Mouse (Mus musculus): Measurements from ENCODE around the gene Trak1.

DNA sequence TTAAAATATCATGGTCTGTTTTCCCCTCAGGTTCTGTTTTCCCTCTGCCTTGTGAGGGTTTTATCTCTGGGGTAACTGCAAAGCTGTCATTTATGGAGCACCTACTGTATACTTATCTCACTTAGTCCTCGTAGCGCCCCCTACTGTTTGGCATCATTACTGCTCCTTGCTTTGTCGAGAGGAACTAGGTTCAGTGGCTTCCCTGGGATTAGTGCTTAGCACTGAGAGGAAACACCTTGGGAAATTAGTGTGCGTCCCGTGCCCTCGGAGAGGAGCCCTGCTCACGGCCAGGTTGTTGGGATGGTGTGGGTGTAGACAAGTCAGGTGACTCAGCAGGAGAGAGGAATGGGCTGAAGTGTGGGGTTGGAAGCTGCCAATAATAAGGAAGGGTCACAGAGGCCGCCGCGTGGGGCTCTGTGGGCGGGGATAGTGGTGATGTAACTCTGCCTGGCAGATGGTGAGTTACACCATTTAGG, 54.9 kb downstream of the Trak1 start:
- TF ChIP-seq CTCF (IDR thresholded peaks at IDR 0.05; ENCODE audit: control insufficient read depth, insufficient read depth, insufficient replicate concordance, low read depth, low read length) (no peak), POLR2A (IDR thresholded peaks at IDR 0.05; ENCODE audit: control insufficient read depth, low read depth, low read length) (no peak)
